Mouse (Mus musculus) embryonic facial prominence, embryonic 13.5 days (tissue): ENCODE measurements around the gene Slc38a3. TPM values are rescaled to one million over a fixed set of nuclear protein-coding genes. Genes with fewer than 3 reads are reported as not detected.

Experiments
- ATAC-seq: fragments of 200-750 bp; cut with Nextera tagmentation; 2 replicates; pipeline ENCODE4 v1.8.0; 2017; ENCODE audit warnings: low read depth; ENCODE audit not compliant: insufficient number of reproducible peaks, insufficient read depth, low FRiP score, low TSS enrichment
- H3K27ac ChIP-seq: fragments of 300-500 bp; sonication (generic); 2 replicates; pipeline ENCODE4 v1.5.1; 2015; ENCODE audit warnings: moderate library complexity, mild to moderate bottlenecking, inconsistent platforms
- H3K27me3 ChIP-seq: fragments of 300-500 bp; sonication (generic); 2 replicates; pipeline ENCODE4 v1.6.1; 2015; ENCODE audit warnings: mild to moderate bottlenecking, inconsistent platforms
- H3K36me3 ChIP-seq: fragments of 300-500 bp; sonication (generic); 2 replicates; pipeline ENCODE4 v1.6.1; 2015; ENCODE audit warnings: mild to moderate bottlenecking, inconsistent platforms
- H3K4me1 ChIP-seq: fragments of 300-500 bp; sonication (generic); 2 replicates; pipeline ENCODE4 v1.6.1; 2015; ENCODE audit warnings: inconsistent platforms
- H3K4me2 ChIP-seq: fragments of 300-500 bp; sonication (generic); 2 replicates; pipeline ENCODE4 v1.6.1; 2015; ENCODE audit warnings: moderate library complexity, mild to moderate bottlenecking, inconsistent platforms
- H3K4me3 ChIP-seq: fragments of 300-500 bp; sonication (generic); 2 replicates; pipeline ENCODE4 v1.5.1; 2015; ENCODE audit warnings: mild to moderate bottlenecking, inconsistent platforms
- H3K9ac ChIP-seq: fragments of 300-500 bp; sonication (generic); 2 replicates; pipeline ENCODE4 v1.6.1; 2015; ENCODE audit warnings: mild to moderate bottlenecking, inconsistent platforms
- H3K9me3 ChIP-seq: fragments of 300-500 bp; sonication (generic); 2 replicates; pipeline ENCODE4 v1.6.1; 2016; ENCODE audit warnings: inconsistent platforms
- WGBS: fragments of 180-500 bp; shearing (Covaris S2); methylation state at CpG from one replicate; pipeline ENCODE4 v1.1.7; 2015; ENCODE audit warnings: mixed read lengths; 5-methylcytosine and 5-hydroxymethylcytosine counted together
- polyA plus RNA-seq: library from polyadenylated mRNA; unstranded; fragments of >200 nt; fragmentation: Nextera tagmentation; extraction: Ambion mirVana; gene quantifications from 2 replicates; pipeline ENCODE4 v1.2.1, GENCODE M21; 2015

Slc38a3 gene
- polyA plus RNA-seq, 1 experiment from 2014 or later = 3.4 TPM

- H3K9me3 ChIP-seq = no peaks in the 10 kb centered on the region
- no peaks in the 10 kb centered on the region for H3K36me3 ChIP-seq
- no peaks in the 10 kb centered on the region for H3K27me3 ChIP-seq
- H3K4me3 ChIP-seq = peak overlapping the region; percentile 43; the same call in 1 of the 2 replicates
- H3K27ac ChIP-seq = no peak overlapping the region
- ATAC-seq = no peak
- H3K4me1 ChIP-seq = peaks cover 18% of the 10 kb centered on the region
- 49% methylated on average over 7 of the region's 7 CpGs for WGBS
- H3K4me2 ChIP-seq = peak overlapping the region; percentile 69
- H3K9ac ChIP-seq = peak overlapping the region; percentile 72
Measured at GRCm38 (mm10) chr9:107645153-107645510, 24.2 kb downstream of the Slc38a3 start.

GRCm38 (mm10) chr9:107644495-107645152 is 24.7 kb downstream of the Slc38a3 start:
- Histone ChIP-seq H3K27me3 (no peaks in the 10 kb centered on the region), H3K36me3 (no peaks in the 10 kb centered on the region), H3K4me1 (peaks cover 16% of the 10 kb centered on the region), H3K27ac (peak overlapping the region; percentile 72), H3K4me2 (peak overlapping the region; percentile 69), H3K9me3 (no peaks in the 10 kb centered on the region), H3K9ac (peak overlapping the region; percentile 72), H3K4me3 (peak overlapping the region; percentile 43)
- ATAC-seq = peak; percentile 79
- 5% methylated on average over 35 of the region's 35 CpGs for WGBS

- H3K27me3 ChIP-seq = no peaks in the 10 kb centered on the region
- peaks cover 16% of the 10 kb centered on the region for H3K4me1 ChIP-seq
- no peak overlapping the region for H3K9ac ChIP-seq
- H3K4me3 ChIP-seq = no peak overlapping the region
- no peak overlapping the region for H3K27ac ChIP-seq
- no peak for ATAC-seq
- H3K36me3 ChIP-seq = no peaks in the 10 kb centered on the region
- 94% methylated on average over 13 of the region's 13 CpGs for WGBS
- H3K4me2 ChIP-seq = peak overlapping the region; percentile 69; the same call in 1 of the 2 replicates
- H3K9me3 ChIP-seq = no peaks in the 10 kb centered on the region
Measured at GRCm38 (mm10) chr9:107643544-107644214, 25.7 kb downstream of the Slc38a3 start.

- Histone ChIP-seq H3K4me3 (no peak overlapping the region), H3K27me3 (no peaks in the 10 kb centered on the region), H3K4me2 (no peak overlapping the region), H3K4me1 (peaks cover 20% of the 10 kb centered on the region), H3K36me3 (no peaks in the 10 kb centered on the region), H3K9me3 (no peaks in the 10 kb centered on the region), H3K9ac (peak overlapping the region; percentile 44; the same call in 1 of the 2 replicates), H3K27ac (no peak overlapping the region)
- 36% methylated on average over 8 of the region's 8 CpGs for WGBS
- ATAC-seq = no peak
Measured at GRCm38 (mm10) chr9:107641666-107642065, 27.7 kb downstream of the Slc38a3 start.

GRCm38 (mm10) chr9:107640257-107640772 is 29.0 kb downstream of the Slc38a3 start:
- peaks cover 27% of the 10 kb centered on the region for H3K4me1 ChIP-seq
- H3K4me2 ChIP-seq = no peak overlapping the region
- ATAC-seq = no peak
- H3K9me3 ChIP-seq = no peaks in the 10 kb centered on the region
- no peak overlapping the region for H3K9ac ChIP-seq
- H3K27ac ChIP-seq = peak overlapping the region; percentile 34; the same call in 1 of the 2 replicates
- no peaks in the 10 kb centered on the region for H3K27me3 ChIP-seq
- H3K4me3 ChIP-seq = no peak overlapping the region
- no peaks in the 10 kb centered on the region for H3K36me3 ChIP-seq
- 35% methylated on average over 8 of the region's 8 CpGs for WGBS

- ATAC-seq = no peak
- Histone ChIP-seq H3K36me3 (no peaks in the 10 kb centered on the region), H3K4me2 (no peak overlapping the region), H3K27me3 (no peaks in the 10 kb centered on the region), H3K4me1 (peaks cover 32% of the 10 kb centered on the region), H3K4me3 (no peak overlapping the region), H3K9me3 (no peaks in the 10 kb centered on the region), H3K9ac (no peak overlapping the region), H3K27ac (no peak overlapping the region)
- WGBS = 36% methylated on average over 7 of the region's 7 CpGs
Measured at GRCm38 (mm10) chr9:107637070-107637469, 32.3 kb downstream of the Slc38a3 start.

GRCm38 (mm10) chr9:107635279-107636028 is 33.9 kb downstream of the Slc38a3 start, which contains the start of gene Gnai2:
Gene Gnai2 (minus strand): TSS chr9:107635367.
- peak within 1 kb of the TSS; percentile 93 for H3K9ac ChIP-seq
- 3% methylated on average over 38 of the region's 38 CpGs for WGBS

GRCm38 (mm10) chr9:107634406-107635278 is 34.7 kb downstream of the Slc38a3 start:
- ATAC-seq = no peak
- H3K4me2 ChIP-seq = peak overlapping the region; percentile 99
- no peaks in the 10 kb centered on the region for H3K27me3 ChIP-seq
- H3K9ac ChIP-seq = peak overlapping the region; percentile 93
- H3K4me3 ChIP-seq = peak overlapping the region; percentile 84
- peaks cover 56% of the 10 kb centered on the region for H3K4me1 ChIP-seq
- H3K27ac ChIP-seq = peak overlapping the region; percentile 91
- H3K9me3 ChIP-seq = no peaks in the 10 kb centered on the region
- WGBS = under 1% methylated on average over 35 of the region's 35 CpGs
- H3K36me3 ChIP-seq = peaks cover 6% of the 10 kb centered on the region; the same call in 1 of the 2 replicates

More at GRCm38 (mm10) chr9:107635279-107636028, 33.9 kb downstream of the Slc38a3 start, which contains the start of gene Gnai2:
- peaks cover 5% of the 10 kb centered on the region; the same call in 1 of the 2 replicates for H3K36me3 ChIP-seq
- peak within 1 kb of the TSS; percentile 99 for H3K4me2 ChIP-seq
- peak within 1 kb of the TSS; percentile 91 for H3K27ac ChIP-seq
- H3K4me1 ChIP-seq = peaks cover 48% of the 10 kb centered on the region
- H3K4me3 ChIP-seq = peak within 1 kb of the TSS; percentile 84
- no peaks in the 10 kb centered on the region for H3K9me3 ChIP-seq
- ATAC-seq = peak; percentile 92
- no peaks in the 10 kb centered on the region for H3K27me3 ChIP-seq

- 1% methylated on average over 15 of the region's 15 CpGs for WGBS
- Histone ChIP-seq H3K9me3 (no peaks in the 10 kb centered on the region), H3K36me3 (peaks cover 13% of the 10 kb centered on the region), H3K4me1 (peaks cover 64% of the 10 kb centered on the region), H3K27ac (peak overlapping the region; percentile 91), H3K27me3 (no peaks in the 10 kb centered on the region), H3K9ac (peak overlapping the region; percentile 93), H3K4me2 (peak overlapping the region; percentile 99), H3K4me3 (peak overlapping the region; percentile 84)
- ATAC-seq = no peak
Measured at GRCm38 (mm10) chr9:107633661-107634405, 35.5 kb downstream of the Slc38a3 start.

GRCm38 (mm10) chr9:107633091-107633660 is 36.2 kb downstream of the Slc38a3 start:
- Histone ChIP-seq H3K4me2 (peak overlapping the region; percentile 99), H3K27me3 (no peaks in the 10 kb centered on the region), H3K9me3 (no peaks in the 10 kb centered on the region), H3K27ac (peak overlapping the region; percentile 91), H3K9ac (peak overlapping the region; percentile 93), H3K4me1 (peaks cover 71% of the 10 kb centered on the region), H3K4me3 (peak overlapping the region; percentile 84), H3K36me3 (peaks cover 18% of the 10 kb centered on the region)
- WGBS = 2% methylated on average over 33 of the region's 33 CpGs
- ATAC-seq = 0 out of 2 replicates have a peak, but pooled peaks have one; percentile 10
